Mouse (Mus musculus): ENCODE measurements at regions not wholly inside any gene's neighbourhood (a gene's known extent, or its start where the extent isn't known, plus 50 kb on each side); places are given as distances from the start of the nearest gene placed in this dataset.
"Not testable (repeated sequence)": the region's sequence is repeated elsewhere in the genome, so short reads cannot be mapped to it uniquely, and the experiment has no call there.

- peak; percentile 17 for DNase-seq (ENCODE audit: low spot score)
These were observed 199.3 kb upstream of the Mrpl21 start for GRCm38 (mm10) chr19:3083438-3083837.

- not testable (repeated sequence) for DNase-seq (ENCODE audit: low spot score)
These were observed 190.9 kb upstream of the Mrpl21 start for GRCm38 (mm10) chr19:3091771-3092170.
